Mouse (Mus musculus): ENCODE results near the gene Zfp827. TPM values are rescaled to one million over a fixed set of nuclear protein-coding genes. Genes with fewer than 3 reads are reported as not detected.

The Zfp827 gene
- polyA plus RNA-seq, 1 experiment: 4.3 TPM

- no peak for TF ChIP-seq CTCF (IDR thresholded peaks at IDR 0.05; ENCODE audit: extremely low read depth, insufficient read depth, insufficient read length, insufficient replicate concordance)
- TF ChIP-seq POLR2A (IDR thresholded peaks at IDR 0.05; ENCODE audit: low read depth, low read length): no peak
- 84% methylated on average over 9 of the region's 9 CpGs for WGBS
- Histone ChIP-seq H3K27ac (ENCODE audit: insufficient read depth, low read length) (no peak overlapping the region), H3K27me3 (ENCODE audit: control insufficient read depth, insufficient read depth, low read length) (no peaks in the 10 kb centered on the region), H3K36me3 (ENCODE audit: control insufficient read depth, insufficient read depth, low read length) (no peaks in the 10 kb centered on the region; the same call in 1 of the 2 replicates), H3K4me3 (ENCODE audit: extremely low read depth, insufficient read depth, insufficient read length) (no peak overlapping the region), H3K4me1 (ENCODE audit: control insufficient read depth, insufficient read depth, insufficient read length) (no peaks in the 10 kb centered on the region)
- no peak for DNase-seq (ENCODE audit: low read depth in 1 of 2, low spot score in 2 of 2)
These were observed 76.4 kb downstream of the Zfp827 start for GRCm38 (mm10) chr8:79104634-79105033.

GRCm38 (mm10) chr8:79105186-79105585, 76.9 kb downstream of the Zfp827 start:
- DNase-seq (ENCODE audit: low read depth in 1 of 2, low spot score in 2 of 2): no peak
- TF ChIP-seq CTCF (IDR thresholded peaks at IDR 0.05; ENCODE audit: extremely low read depth, insufficient read depth, insufficient read length, insufficient replicate concordance) (no peak), POLR2A (IDR thresholded peaks at IDR 0.05; ENCODE audit: low read depth, low read length) (no peak)
- 91% methylated on average over 10 of the region's 10 CpGs for WGBS
- Histone ChIP-seq H3K27me3 (ENCODE audit: control insufficient read depth, insufficient read depth, low read length) (no peaks in the 10 kb centered on the region), H3K36me3 (ENCODE audit: control insufficient read depth, insufficient read depth, low read length) (no peaks in the 10 kb centered on the region; the same call in 1 of the 2 replicates), H3K27ac (ENCODE audit: insufficient read depth, low read length) (no peak overlapping the region), H3K4me1 (ENCODE audit: control insufficient read depth, insufficient read depth, insufficient read length) (no peaks in the 10 kb centered on the region), H3K4me3 (ENCODE audit: extremely low read depth, insufficient read depth, insufficient read length) (no peak overlapping the region)

GRCm38 (mm10) chr8:79111461-79111860, 83.2 kb downstream of the Zfp827 start:
- 89% methylated on average over 8 of the region's 8 CpGs for WGBS
- Histone ChIP-seq H3K4me3 (ENCODE audit: extremely low read depth, insufficient read depth, insufficient read length) (no peak overlapping the region), H3K27ac (ENCODE audit: insufficient read depth, low read length) (no peak overlapping the region), H3K27me3 (ENCODE audit: control insufficient read depth, insufficient read depth, low read length) (no peaks in the 10 kb centered on the region), H3K4me1 (ENCODE audit: control insufficient read depth, insufficient read depth, insufficient read length) (no peaks in the 10 kb centered on the region), H3K36me3 (ENCODE audit: control insufficient read depth, insufficient read depth, low read length) (no peaks in the 10 kb centered on the region; the same call in 1 of the 2 replicates)
- TF ChIP-seq POLR2A (IDR thresholded peaks at IDR 0.05; ENCODE audit: low read depth, low read length) (no peak), CTCF (IDR thresholded peaks at IDR 0.05; ENCODE audit: extremely low read depth, insufficient read depth, insufficient read length, insufficient replicate concordance) (no peak)
- no peak for DNase-seq (ENCODE audit: low read depth in 1 of 2, low spot score in 2 of 2)

GRCm38 (mm10) chr8:79112480-79112879, 84.2 kb downstream of the Zfp827 start:
- Histone ChIP-seq H3K27ac (ENCODE audit: insufficient read depth, low read length) (no peak overlapping the region), H3K36me3 (ENCODE audit: control insufficient read depth, insufficient read depth, low read length) (no peaks in the 10 kb centered on the region), H3K4me1 (ENCODE audit: control insufficient read depth, insufficient read depth, insufficient read length) (no peaks in the 10 kb centered on the region), H3K27me3 (ENCODE audit: control insufficient read depth, insufficient read depth, low read length) (no peaks in the 10 kb centered on the region), H3K4me3 (ENCODE audit: extremely low read depth, insufficient read depth, insufficient read length) (no peak overlapping the region)
- no peak for TF ChIP-seq POLR2A (IDR thresholded peaks at IDR 0.05; ENCODE audit: low read depth, low read length)
- TF ChIP-seq CTCF (IDR thresholded peaks at IDR 0.05; ENCODE audit: extremely low read depth, insufficient read depth, insufficient read length, insufficient replicate concordance): no peak
- 86% methylated on average over 18 of the region's 18 CpGs for WGBS
- DNase-seq (ENCODE audit: low read depth in 1 of 2, low spot score in 2 of 2): no peak

- TF ChIP-seq CTCF (IDR thresholded peaks at IDR 0.05; ENCODE audit: extremely low read depth, insufficient read depth, insufficient read length, insufficient replicate concordance) (no peak), POLR2A (IDR thresholded peaks at IDR 0.05; ENCODE audit: low read depth, low read length) (no peak)
- no peak overlapping the region for H3K4me3 ChIP-seq (ENCODE audit: extremely low read depth, insufficient read depth, insufficient read length)
- H3K4me1 ChIP-seq (ENCODE audit: control insufficient read depth, insufficient read depth, insufficient read length): no peaks in the 10 kb centered on the region
- no peak for DNase-seq (ENCODE audit: low read depth in 1 of 2, low spot score in 2 of 2)
- no peaks in the 10 kb centered on the region for H3K27me3 ChIP-seq (ENCODE audit: control insufficient read depth, insufficient read depth, low read length)
- no peak overlapping the region for H3K27ac ChIP-seq (ENCODE audit: insufficient read depth, low read length)
- 88% methylated on average over 9 of the region's 9 CpGs for WGBS
- no peaks in the 10 kb centered on the region for H3K36me3 ChIP-seq (ENCODE audit: control insufficient read depth, insufficient read depth, low read length)
These were observed 85.3 kb downstream of the Zfp827 start for GRCm38 (mm10) chr8:79113533-79113932.

- no peaks in the 10 kb centered on the region for H3K27me3 ChIP-seq (ENCODE audit: control insufficient read depth, insufficient read depth, low read length)
- WGBS: 91% methylated on average over 6 of the region's 6 CpGs
- H3K4me1 ChIP-seq (ENCODE audit: control insufficient read depth, insufficient read depth, insufficient read length): no peaks in the 10 kb centered on the region
- no peak for DNase-seq (ENCODE audit: low read depth in 1 of 2, low spot score in 2 of 2)
- H3K36me3 ChIP-seq (ENCODE audit: control insufficient read depth, insufficient read depth, low read length): no peaks in the 10 kb centered on the region
- H3K4me3 ChIP-seq (ENCODE audit: extremely low read depth, insufficient read depth, insufficient read length): no peak overlapping the region
- no peak overlapping the region for H3K27ac ChIP-seq (ENCODE audit: insufficient read depth, low read length)
- TF ChIP-seq CTCF (IDR thresholded peaks at IDR 0.05; ENCODE audit: extremely low read depth, insufficient read depth, insufficient read length, insufficient replicate concordance) (no peak), POLR2A (IDR thresholded peaks at IDR 0.05; ENCODE audit: low read depth, low read length) (no peak)
These were observed 86.3 kb downstream of the Zfp827 start for GRCm38 (mm10) chr8:79114561-79114960.

GRCm38 (mm10) chr8:79116436-79116835, 88.2 kb downstream of the Zfp827 start:
- Histone ChIP-seq H3K27ac (ENCODE audit: insufficient read depth, low read length) (no peak overlapping the region), H3K27me3 (ENCODE audit: control insufficient read depth, insufficient read depth, low read length) (no peaks in the 10 kb centered on the region), H3K4me1 (ENCODE audit: control insufficient read depth, insufficient read depth, insufficient read length) (no peaks in the 10 kb centered on the region), H3K36me3 (ENCODE audit: control insufficient read depth, insufficient read depth, low read length) (no peaks in the 10 kb centered on the region), H3K4me3 (ENCODE audit: extremely low read depth, insufficient read depth, insufficient read length) (no peak overlapping the region)
- 96% methylated on average over 7 of the region's 7 CpGs for WGBS
- no peak for DNase-seq (ENCODE audit: low read depth in 1 of 2, low spot score in 2 of 2)
- TF ChIP-seq POLR2A (IDR thresholded peaks at IDR 0.05; ENCODE audit: low read depth, low read length): no peak
- TF ChIP-seq CTCF (IDR thresholded peaks at IDR 0.05; ENCODE audit: extremely low read depth, insufficient read depth, insufficient read length, insufficient replicate concordance): no peak
